11 mouse cellular contexts compared by ENCODE assay signal in the genomic region with DNA sequence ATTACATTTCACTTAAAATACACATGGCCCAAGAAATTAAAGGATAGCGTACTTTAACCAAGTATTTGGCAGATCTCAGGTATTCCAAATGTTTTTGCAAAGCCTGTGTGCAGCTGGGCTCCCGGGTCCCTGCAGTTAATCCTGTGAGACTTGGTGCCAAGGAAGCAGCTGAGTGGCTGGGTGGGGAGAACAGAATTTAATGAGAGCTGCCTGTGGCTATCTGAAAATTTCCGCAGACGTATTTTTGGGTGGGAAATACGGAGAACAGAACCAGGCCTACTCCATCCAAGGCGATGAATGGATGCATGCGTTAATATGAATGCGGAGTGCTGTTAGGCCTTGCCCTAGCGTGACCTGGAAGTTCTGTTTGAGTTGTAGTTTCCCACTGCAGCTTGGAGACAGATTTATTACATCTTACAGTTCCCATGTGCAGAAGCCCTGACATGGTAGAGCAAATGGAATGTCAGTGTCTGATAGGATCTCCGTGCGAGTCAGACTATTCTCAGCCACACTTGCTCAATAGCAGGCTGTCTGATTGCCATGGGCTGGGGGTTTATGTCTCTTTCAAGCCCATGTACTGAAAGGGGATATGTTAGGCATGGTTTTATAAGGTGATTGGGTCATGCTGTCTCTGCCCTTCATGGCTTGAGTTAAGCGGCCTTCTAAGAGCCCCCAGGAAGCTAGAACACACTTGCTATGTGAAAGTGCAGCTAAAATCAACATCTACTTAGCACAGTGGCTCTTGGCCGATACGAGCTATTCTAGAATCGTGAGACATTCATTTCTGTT. TPM values are rescaled to one million over a fixed set of nuclear protein-coding genes. Genes with fewer than 3 reads are reported as not detected.
DNase-seq lines count a peak whose midpoint lies in the region; ATAC-seq and TF ChIP-seq lines count a peak whose summit lies in the region.
"Had no signal": no experiment of that assay in that cellular context is flagged by ENCODE, and none has a peak within 500 bp of the region (broad histone marks: within the 10 kb centered on the region; RNA-seq: fewer than 3 reads in every experiment).

No protein-coding gene starts in this region.

- no peak overlapping the region for H3K4me3 ChIP-seq in heart, adult 2 months
- no peak overlapping the region for H3K4me3 ChIP-seq in intestine, embryonic 15.5 days (replicated peaks)
- H3K4me3 ChIP-seq: forebrain, embryonic 10.5 days had no signal

- no peak for DNase-seq in heart, adult 2 months
- DNase-seq in heart, postnatal 25 days (ENCODE audit: low spot score): no peak
- peak; percentile 53 for DNase-seq in urinary bladder, postnatal 14 days (ENCODE audit: low spot score)
- no peak for DNase-seq in urinary bladder, adult 18-20 months (ENCODE audit: low spot score in 2 of 2)
- no peak for DNase-seq in adrenal gland, adult 2 months
- DNase-seq in yolk sac, embryonic 10.5 days (ENCODE audit: low spot score): no peak
- DNase-seq in spleen, postnatal 14 days (ENCODE audit: low spot score in 2 of 2): no peak
- DNase-seq: right cerebral cortex, postnatal 14 days had no signal

- peaks cover 46% of the 10 kb centered on the region for H3K4me1 ChIP-seq in heart, adult 2 months (ENCODE audit: control insufficient read depth, insufficient read depth, low read length)
- peaks cover 32% of the 10 kb centered on the region for H3K4me1 ChIP-seq in intestine, embryonic 15.5 days (replicated peaks)

- TF ChIP-seq CTCF in heart, adult 2 months (IDR thresholded peaks at IDR 0.05): no peak

- H3K4me2 ChIP-seq in intestine, embryonic 15.5 days (replicated peaks): no peak overlapping the region

- no peak for TF ChIP-seq POLR2A in heart, adult 2 months (IDR thresholded peaks at IDR 0.05; ENCODE audit: insufficient read depth, low read depth, low read length)

- TF ChIP-seq EP300 in heart, adult 2 months (IDR thresholded peaks at IDR 0.05; ENCODE audit: insufficient read depth, low read depth, low read length): no peak

- peak overlapping the region; percentile 85 for H3K27ac ChIP-seq in heart, adult 2 months
- H3K27ac ChIP-seq in intestine, embryonic 15.5 days: peak overlapping the region; percentile 51; the same call in 1 of the 2 replicates
- H3K27ac ChIP-seq: forebrain, embryonic 10.5 days had no signal

- H3K9ac ChIP-seq in heart, adult 2 months (ENCODE audit: low read depth, low read length): peak overlapping the region; percentile 36
- H3K9ac ChIP-seq in intestine, embryonic 15.5 days: no peak overlapping the region

- no peaks in the 10 kb centered on the region for H3K9me3 ChIP-seq in intestine, embryonic 15.5 days
- H3K9me3 ChIP-seq: forebrain, embryonic 10.5 days had no signal

- H3K36me3 ChIP-seq in heart, adult 2 months (ENCODE audit: control insufficient read depth, insufficient read depth, low read length): peaks cover 36% of the 10 kb centered on the region
- H3K36me3 ChIP-seq in intestine, embryonic 15.5 days: peaks cover 6% of the 10 kb centered on the region; the same call in 1 of the 2 replicates

- H3K79me2 ChIP-seq in heart, adult 2 months (replicated peaks; ENCODE audit: control insufficient read depth, insufficient read depth, low read length): peaks cover 5% of the 10 kb centered on the region; the same call in 1 of the 2 replicates

- 0 out of 2 replicates have a peak, but pooled peaks have one; percentile 13 for ATAC-seq in intestine, embryonic 15.5 days
- ATAC-seq: inflammation-experienced regulatory T-cells, adult 6 months had no signal

- intact Hi-C loops in heart, adult 2 months (cut with DNase I): no loop called here
- intact Hi-C loops in heart, postnatal 25 days (cut with DNase I): no loop called here

- 47% methylated on average over 15 of the region's 15 CpGs for WGBS in heart, adult 2 months
- WGBS in intestine, embryonic 15.5 days: 50% methylated on average over 15 of the region's 15 CpGs

- no peaks in the 10 kb centered on the region for H3K27me3 ChIP-seq in heart, adult 2 months (ENCODE audit: control insufficient read depth, insufficient read depth, low read length)
- H3K27me3 ChIP-seq in intestine, embryonic 15.5 days (replicated peaks): no peaks in the 10 kb centered on the region

RNA-seq across cellular contexts. Expression of a gene that starts 17.5 kb away (rescaled TPM):
- 10 to 100 TPM; 21.9 to 63.9 TPM for total RNA-seq in heart, adult 2 months (2021)
- 17.7 and 32.1 TPM in 2 replicates for polyA plus RNA-seq in heart, adult 2 months (2012; rRNA removed)
- 10 to 100 TPM; 36.2 to 78.2 TPM for total RNA-seq in heart, postnatal 25 days (2021)
- 16.5 and 16.6 TPM in 2 replicates for polyA plus RNA-seq in intestine, embryonic 15.5 days (2015; fragmentation: Nextera tagmentation; extraction: Ambion mirVana)
- total RNA-seq in adrenal gland, adult 2 months (2021): 1 to 10 TPM; 2.6 to 6.7 TPM
- 2.9 and 3.8 TPM in 2 replicates for polyA plus RNA-seq in adrenal gland, adult 2 months (2012; rRNA removed)

RNA-seq across cellular contexts. Expression of a gene that starts 21.1 kb away (rescaled TPM):
- 1 to 10 TPM; 1.2 to 1.6 TPM for total RNA-seq in heart, adult 2 months (2021)
- polyA plus RNA-seq in heart, adult 2 months (2012; rRNA removed): 4.4 and 4.6 TPM in 2 replicates
- total RNA-seq in heart, postnatal 25 days (2021): 1 to 10 TPM; 1.6 to 1.9 TPM
- 5.2 and 7.3 TPM in 2 replicates for polyA plus RNA-seq in intestine, embryonic 15.5 days (2015; fragmentation: Nextera tagmentation; extraction: Ambion mirVana)
- total RNA-seq in adrenal gland, adult 2 months (2021): 1 to 10 TPM in 1 of 2 experiments, under 1 TPM in 1; 0.92 to 3.5 TPM
- 7.5 and 14.5 TPM in 2 replicates for polyA plus RNA-seq in adrenal gland, adult 2 months (2012; rRNA removed)
